Mouse (Mus musculus) heart, embryonic 12.5 days (tissue): ENCODE measurements around the gene Diablo. TPM values are rescaled to one million over a fixed set of nuclear protein-coding genes. Genes with fewer than 3 reads are reported as not detected.

ENCODE experiments used
- microRNA-seq: library from miRNA; unstranded; fragments of <30 nt; microRNA quantifications from one replicate; pipeline ENCODE4, GENCODE M21; 2017
- polyA plus RNA-seq: library from polyadenylated mRNA; unstranded; fragments of >200 nt; fragmentation: Nextera tagmentation; extraction: Ambion mirVana; gene quantifications from 2 replicates; pipeline ENCODE4 v1.2.1, GENCODE M21; 2016

Gene Diablo
- polyA plus RNA-seq, 1 experiment from 2014 or later: 90.5 TPM

Small RNA genes lying within 50 kb of the gene (microRNA-seq; reads per million reads assigned to microRNA genes)
- 0.94 reads per million for gene Mir7647

Other genes starting within 250 kb of the Diablo start
- 16.3 and 16.6 TPM in 2 replicates for gene Bcl7a, start 180.3 kb downstream of the Diablo start, polyA plus RNA-seq
- gene Mlxip, start 129.4 kb downstream of the Diablo start, polyA plus RNA-seq: 14.2 TPM in 2 replicates
- gene Lrrc43, start 34.9 kb downstream of the Diablo start, polyA plus RNA-seq: not detected in 2 replicates
- not detected in 2 replicates for gene Il31, start 34.7 kb downstream of the Diablo start, polyA plus RNA-seq
- 0.18 and 0.27 TPM in 2 replicates for gene B3gnt4, start 13.7 kb downstream of the Diablo start, polyA plus RNA-seq
- 0.13 and 0.22 TPM in 2 replicates for gene Gm49027, start 1.3 kb upstream of the Diablo start, polyA plus RNA-seq
- 20.0 and 23.4 TPM in 2 replicates for gene Vps33a, start 48.9 kb upstream of the Diablo start, polyA plus RNA-seq
- gene Clip1, start 160.4 kb upstream of the Diablo start, polyA plus RNA-seq: 62.3 and 65.2 TPM in 2 replicates
- gene Zcchc8, start 196.9 kb upstream of the Diablo start, polyA plus RNA-seq: 69.6 and 77.5 TPM in 2 replicates
- gene Rsrc2, start 225.2 kb upstream of the Diablo start, polyA plus RNA-seq: 95.9 and 105 TPM in 2 replicates
- gene Kntc1, start 225.5 kb upstream of the Diablo start, polyA plus RNA-seq: 30.7 and 31.8 TPM in 2 replicates